Mouse (Mus musculus) embryo, embryonic 11 days (tissue): ENCODE results near the gene Unc45a.

Experiments used
- DNase-seq: peaks from one replicate; pipeline ENCODE4 v3.0.0-alpha.2; 2015

Unc45a gene

DNA sequence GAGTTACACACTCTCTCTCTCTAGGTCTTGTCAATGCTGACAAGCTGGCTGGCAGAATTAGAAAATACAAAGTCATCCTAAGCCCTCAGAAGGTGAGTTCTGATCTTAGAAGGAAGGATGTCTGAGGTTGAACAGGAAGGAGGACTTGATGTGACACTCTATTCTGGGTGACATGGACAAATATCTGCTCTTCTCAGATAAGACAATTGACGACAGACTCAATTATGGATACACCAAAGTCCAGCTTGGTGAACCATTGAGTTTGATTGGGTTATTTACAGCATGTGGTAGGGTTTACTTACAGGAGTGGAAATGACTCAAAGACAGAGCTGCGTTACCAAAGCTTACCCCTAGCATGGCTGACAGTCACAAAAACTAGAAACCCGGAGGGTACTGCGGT is 64.4 kb downstream of the Unc45a start:
- DNase-seq: no peak
